In genomic region chr15:101859735-101860170, GRCm38 (mm10) we compare ENCODE assay signal across 8 mouse cellular contexts. TPM values are rescaled to one million over a fixed set of nuclear protein-coding genes. Genes with fewer than 3 reads are reported as not detected.
DNase-seq lines count a peak whose midpoint lies in the region; ATAC-seq and TF ChIP-seq lines count a peak whose summit lies in the region.

No protein-coding gene starts in this region.

- no peak for TF ChIP-seq CTCF in CH12.LX (conservative IDR thresholded peaks at IDR 0.05 in 1 of 2, IDR thresholded peaks at IDR 0.05 in 1 of 2; ENCODE audit: low read depth in 2 of 2, low read length in 2 of 2)

- no peaks in the 10 kb centered on the region for H3K79me2 ChIP-seq in CH12.LX (replicated peaks; ENCODE audit: control insufficient read depth, extremely low read depth, insufficient read depth, poor library complexity, severe bottlenecking)

- H3K36me3 ChIP-seq in CH12.LX (replicated peaks in 1 of 2; ENCODE audit: control insufficient read depth in 1 of 2, insufficient read depth in 1 of 2, low read length in 1 of 2): no peaks in the 10 kb centered on the region
- H3K36me3 ChIP-seq in forebrain, embryonic 12.5 days (replicated peaks): no peaks in the 10 kb centered on the region
- no peaks in the 10 kb centered on the region for H3K36me3 ChIP-seq in hindbrain, embryonic 15.5 days

- intact Hi-C loops in left cerebral cortex, postnatal 36 days (cut with DNase I): no loop called here

- no peak for TF ChIP-seq POLR2A in CH12.LX (IDR thresholded peaks at IDR 0.05; ENCODE audit: low read depth, low read length)

- peak overlapping the region in 1 of 3 experiments; percentile 42 for H3K4me3 ChIP-seq in CH12.LX (replicated peaks in 1 of 3; ENCODE audit: low read depth in 2 of 3, low read length in 2 of 3, poor library complexity in 1 of 3)
- H3K4me3 ChIP-seq in forebrain, embryonic 12.5 days (replicated peaks): peak overlapping the region; percentile 48
- peak overlapping the region; percentile 43 for H3K4me3 ChIP-seq in hindbrain, embryonic 15.5 days

- H3K9me3 ChIP-seq in CH12.LX (replicated peaks; ENCODE audit: low read length): no peaks in the 10 kb centered on the region
- no peaks in the 10 kb centered on the region for H3K9me3 ChIP-seq in forebrain, embryonic 12.5 days
- H3K9me3 ChIP-seq in hindbrain, embryonic 15.5 days: no peaks in the 10 kb centered on the region

- 0 out of 2 replicates have a peak overlapping the region, but pooled peaks have one; percentile 26 for H3K9ac ChIP-seq in CH12.LX (ENCODE audit: insufficient read depth, low read depth)
- H3K9ac ChIP-seq in forebrain, embryonic 12.5 days: peak overlapping the region; percentile 61
- peak overlapping the region; percentile 47 for H3K9ac ChIP-seq in hindbrain, embryonic 15.5 days

- H3K27ac ChIP-seq in CH12.LX (ENCODE audit: insufficient read depth, low read depth): no peak overlapping the region
- no peak overlapping the region for H3K27ac ChIP-seq in forebrain, embryonic 12.5 days
- peak overlapping the region; percentile 55 for H3K27ac ChIP-seq in hindbrain, embryonic 15.5 days (replicated peaks)

- dilution Hi-C loops in CH12.LX (cut with MboI; ENCODE audit: extremely low pct_ligation_motif_present, extremely low pct_unique_long_range_greater_than_20kb, low sequenced_read_pairs): no loop called here

- peak overlapping the region; percentile 69 for H3K4me2 ChIP-seq in CH12.LX (ENCODE audit: insufficient read depth, low read depth, poor library complexity, severe bottlenecking)
- H3K4me2 ChIP-seq in forebrain, embryonic 12.5 days: peak overlapping the region; percentile 90
- peak overlapping the region; percentile 90 for H3K4me2 ChIP-seq in hindbrain, embryonic 15.5 days

- in situ Hi-C loops in CH12.LX (cut with MboI; ENCODE audit: low pct_ligation_motif_present, low pct_unique_long_range_greater_than_20kb, low sequenced_read_pairs): no loop called here

- DNase-seq in CH12.LX (ENCODE audit: extremely low read depth): no peak
- DNase-seq in R1 (ENCODE audit: low read depth, low spot score): peak; percentile 31
- DNase-seq in left cerebral cortex, postnatal 36 days (ENCODE audit: low spot score in 2 of 2): peak; percentile 59 to 76
- DNase-seq in right cerebral cortex, postnatal 14 days: peak; percentile 61
- DNase-seq in testis, postnatal 10 days (ENCODE audit: low spot score): no peak

- WGBS in forebrain, embryonic 12.5 days: 0% methylated on average over 32 of the region's 33 CpGs
- under 1% methylated on average over 33 of the region's 33 CpGs for WGBS in hindbrain, embryonic 15.5 days

- ATAC-seq in forebrain, embryonic 12.5 days (ENCODE audit: low FRiP score): peak; percentile 39; the same call in 1 of the 2 replicates
- peak; percentile 61; the same call in 1 of the 2 replicates for ATAC-seq in hindbrain, embryonic 15.5 days (ENCODE audit: low FRiP score, low read depth)
- ATAC-seq in megakaryocyte, adult 5-6 weeks (ENCODE audit: poor library complexity, severe bottlenecking): peak; percentile 33

- no peak for TF ChIP-seq RAD21 in CH12.LX (IDR thresholded peaks at IDR 0.05; ENCODE audit: low read depth, low read length)

- peaks cover 0 to 2% of the 10 kb centered on the region in 2 experiments; a peak in 1 of 4 replicates for H3K4me1 ChIP-seq in CH12.LX (ENCODE audit: control insufficient read depth in 1 of 2, insufficient read depth in 2 of 2)
- H3K4me1 ChIP-seq in forebrain, embryonic 12.5 days: peaks cover 15% of the 10 kb centered on the region
- H3K4me1 ChIP-seq in hindbrain, embryonic 15.5 days (replicated peaks): peaks cover 17% of the 10 kb centered on the region

- peaks cover 99% of the 10 kb centered on the region for H3K27me3 ChIP-seq in CH12.LX (replicated peaks)
- H3K27me3 ChIP-seq in forebrain, embryonic 12.5 days: peaks cover 63% of the 10 kb centered on the region
- H3K27me3 ChIP-seq in hindbrain, embryonic 15.5 days: peaks cover 18% of the 10 kb centered on the region

- no peak for TF ChIP-seq EP300 in CH12.LX (IDR thresholded peaks at IDR 0.05; ENCODE audit: low read length)

TF ChIP-seq in CH12.LX, 34 proteins besides CTCF, POLR2A, EP300 and RAD21:
- TF ChIP-seq ELF1 (IDR thresholded peaks at IDR 0.05; ENCODE audit: low read depth, low read length) (0 out of 2 replicates have a peak, but pooled peaks have one; percentile 14), MYC (IDR thresholded peaks at IDR 0.05; ENCODE audit: low read depth, low read length) (no peak)

RNA-seq across cellular contexts. Expression of gene Krt1, which starts 9.2 kb away (rescaled TPM):
- total RNA-seq in CH12.LX (2012; rRNA removed) (not detected in 2 replicates), CH12.LX (2014; rRNA removed) (not detected in 2 replicates)
- polyA plus RNA-seq in CH12.LX (2012; ENCODE audit: insufficient read length, low read depth): not detected in 2 replicates
- 4.0 and 4.5 TPM in 2 replicates for polyA plus RNA-seq in forebrain, embryonic 12.5 days (2016; fragmentation: Nextera tagmentation; extraction: Ambion mirVana)
- 15.9 and 19.3 TPM in 2 replicates for polyA plus RNA-seq in hindbrain, embryonic 15.5 days (2015; fragmentation: Nextera tagmentation; extraction: Ambion mirVana)
- total RNA-seq in left cerebral cortex, postnatal 36 days (2021): 1 to 10 TPM; 1.7 to 1.8 TPM
- not detected in 2 replicates for total RNA-seq in megakaryocyte, adult 5-6 weeks (2015)
- not detected in 2 replicates for total RNA-seq in megakaryocyte, adult 5-6 weeks (2017)

RNA-seq across cellular contexts. Expression of gene Krt77, which starts 9.8 kb away (rescaled TPM):
- total RNA-seq in CH12.LX (2012; rRNA removed) (not detected in 2 replicates), CH12.LX (2014; rRNA removed) (not detected in 2 replicates)
- not detected in 2 replicates for polyA plus RNA-seq in CH12.LX (2012; ENCODE audit: insufficient read length, low read depth)
- not detected in 2 replicates for polyA plus RNA-seq in forebrain, embryonic 12.5 days (2016; fragmentation: Nextera tagmentation; extraction: Ambion mirVana)
- 0.35 and 0.47 TPM in 2 replicates for polyA plus RNA-seq in hindbrain, embryonic 15.5 days (2015; fragmentation: Nextera tagmentation; extraction: Ambion mirVana)
- 1 to 10 TPM; 8.8 to 9.8 TPM for total RNA-seq in left cerebral cortex, postnatal 36 days (2021)
- total RNA-seq in megakaryocyte, adult 5-6 weeks (2015): not detected in 2 replicates
- total RNA-seq in megakaryocyte, adult 5-6 weeks (2017): 0.11 TPM in 1 of 2 replicates, not detected in the other

RNA-seq across cellular contexts. Expression of gene Krt76, which starts 33.0 kb away (rescaled TPM):
- total RNA-seq in CH12.LX (2012; rRNA removed) (not detected in 2 replicates), CH12.LX (2014; rRNA removed) (not detected in 2 replicates)
- polyA plus RNA-seq in CH12.LX (2012; ENCODE audit: insufficient read length, low read depth): not detected in 2 replicates
- not detected in 2 replicates for polyA plus RNA-seq in forebrain, embryonic 12.5 days (2016; fragmentation: Nextera tagmentation; extraction: Ambion mirVana)
- polyA plus RNA-seq in hindbrain, embryonic 15.5 days (2015; fragmentation: Nextera tagmentation; extraction: Ambion mirVana): not detected in 2 replicates
- not detected for total RNA-seq in left cerebral cortex, postnatal 36 days (2021)
- total RNA-seq in megakaryocyte, adult 5-6 weeks (2015): not detected in 2 replicates
- not detected in 2 replicates for total RNA-seq in megakaryocyte, adult 5-6 weeks (2017)

RNA-seq across cellular contexts. Expression of gene Krt2, which starts 41.8 kb away (rescaled TPM):
- not detected in 2 replicates for total RNA-seq in CH12.LX (2012; rRNA removed)
- not detected in 2 replicates for total RNA-seq in CH12.LX (2014; rRNA removed)
- polyA plus RNA-seq in CH12.LX (2012; ENCODE audit: insufficient read length, low read depth): not detected in 2 replicates
- not detected in 2 replicates for polyA plus RNA-seq in forebrain, embryonic 12.5 days (2016; fragmentation: Nextera tagmentation; extraction: Ambion mirVana)
- polyA plus RNA-seq in hindbrain, embryonic 15.5 days (2015; fragmentation: Nextera tagmentation; extraction: Ambion mirVana): 0.05 TPM in 1 of 2 replicates, not detected in the other
- under 1 TPM; 0.15 to 0.29 TPM for total RNA-seq in left cerebral cortex, postnatal 36 days (2021)
- total RNA-seq in megakaryocyte, adult 5-6 weeks (2015): not detected in 2 replicates
- not detected in 2 replicates for total RNA-seq in megakaryocyte, adult 5-6 weeks (2017)

RNA-seq across cellular contexts. Expression of gene Krt73, which starts 57.6 kb away (rescaled TPM):
- total RNA-seq in CH12.LX (2012; rRNA removed) (not detected in 2 replicates), CH12.LX (2014; rRNA removed) (not detected in 2 replicates)
- polyA plus RNA-seq in CH12.LX (2012; ENCODE audit: insufficient read length, low read depth): not detected in 2 replicates
- polyA plus RNA-seq in forebrain, embryonic 12.5 days (2016; fragmentation: Nextera tagmentation; extraction: Ambion mirVana): 0.19 and 0.41 TPM in 2 replicates
- polyA plus RNA-seq in hindbrain, embryonic 15.5 days (2015; fragmentation: Nextera tagmentation; extraction: Ambion mirVana): 1.3 and 3.3 TPM in 2 replicates
- total RNA-seq in left cerebral cortex, postnatal 36 days (2021): 1 to 10 TPM; 1.5 to 1.6 TPM
- total RNA-seq in megakaryocyte, adult 5-6 weeks (2015): not detected in 2 replicates
- not detected in 2 replicates for total RNA-seq in megakaryocyte, adult 5-6 weeks (2017)

Comparison
In these comparisons a context has a peak if more than half of its experiments do, and no peak if none do; other contexts are left out.
1. DNase-seq: peak in R1 (single experiment), left cerebral cortex, postnatal 36 days (2 of 2) and right cerebral cortex, postnatal 14 days (single experiment); none in CH12.LX (single experiment) and testis, postnatal 10 days (single experiment).
2. RNA of gene Krt77, which starts 9.8 kb away (total RNA-seq): 8.8 to 9.8 TPM in left cerebral cortex, postnatal 36 days; 0.11 TPM in megakaryocyte, adult 5-6 weeks and not detected in CH12.LX; every median in the first group is over 4 times any median in the second.
3. Peak in every context shown above with its lines, with median percentiles within 50 percentile points of each other: H3K4me2 ChIP-seq, H3K9ac ChIP-seq and ATAC-seq.